Mouse (Mus musculus): ENCODE results near the gene Krt7. TPM values are rescaled to one million over a fixed set of nuclear protein-coding genes. Genes with fewer than 3 reads are reported as not detected.

Gene Krt7
- polyA plus RNA-seq, 1 experiment from 2014 or later, result 10.6 TPM

DNA sequence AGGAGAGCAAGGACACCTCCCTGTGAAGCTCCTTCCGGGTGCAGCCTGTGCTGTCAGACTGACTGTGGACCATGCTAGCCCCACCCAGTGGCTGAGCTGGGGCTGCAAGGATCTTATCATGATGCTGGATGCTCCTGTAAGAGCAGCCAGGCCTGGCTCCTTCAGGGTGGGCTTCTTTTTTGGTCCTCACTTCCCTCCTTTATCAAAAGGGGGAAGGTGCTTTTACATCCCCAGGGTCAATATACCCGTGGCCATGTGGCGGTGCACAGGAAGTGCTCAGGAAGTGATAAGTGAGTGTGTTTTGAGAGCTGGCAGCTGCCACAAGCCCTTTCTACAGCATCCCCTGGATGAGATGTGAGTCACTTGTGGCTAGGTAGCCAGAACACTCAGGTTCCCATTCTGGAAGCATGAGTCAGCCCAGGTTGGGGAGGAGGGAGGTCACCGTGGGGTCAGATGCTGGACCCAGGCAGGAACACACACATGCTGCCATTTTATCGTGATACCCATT lies 22.8 kb upstream of the Krt7 start:
- ATAC-seq (ENCODE audit: insufficient read depth, low FRiP score, low TSS enrichment), result no peak

DNA sequence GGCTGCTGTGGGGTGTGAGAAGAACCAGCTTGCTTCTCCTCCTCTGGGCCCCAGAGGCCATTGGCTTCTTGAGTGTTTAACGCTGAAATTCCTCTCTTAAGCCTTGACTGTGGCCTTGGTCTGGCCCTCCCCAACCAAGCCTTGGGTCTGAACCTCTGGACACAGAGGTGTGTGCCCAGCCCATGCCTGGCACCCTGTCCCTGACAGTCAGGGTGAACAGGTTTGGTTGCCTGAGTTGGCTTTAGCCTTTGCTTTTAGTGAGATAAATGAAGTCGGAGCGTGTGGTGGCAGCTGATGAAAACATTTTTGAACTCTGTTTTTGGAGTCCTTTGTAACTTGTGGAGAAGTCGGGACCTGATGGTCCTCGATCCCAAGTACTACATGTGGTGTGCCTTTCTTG lies 20.6 kb upstream of the Krt7 start:
- no peak for ATAC-seq (ENCODE audit: insufficient read depth, low FRiP score, low TSS enrichment)
- H3K27me3 ChIP-seq (ENCODE audit: control insufficient read depth, insufficient read depth, low read length), result no peaks in the 10 kb centered on the region
- H3K9ac ChIP-seq (ENCODE audit: low read length), result no peak overlapping the region
- H3K4me1 ChIP-seq (ENCODE audit: control insufficient read depth, insufficient read depth, low read length), result no peaks in the 10 kb centered on the region
- no peak overlapping the region for H3K4me2 ChIP-seq (ENCODE audit: low read depth)
- H3K4me3 ChIP-seq (ENCODE audit: low read depth, low read length), result no peak overlapping the region
- H3K9me3 ChIP-seq (ENCODE audit: control insufficient read depth, low read length), result no peaks in the 10 kb centered on the region
- H3K27ac ChIP-seq (ENCODE audit: low read depth, low read length), result no peak overlapping the region
- no peak for DNase-seq (ENCODE audit: low spot score)
- no peaks in the 10 kb centered on the region for H3K36me3 ChIP-seq (ENCODE audit: control insufficient read depth, insufficient read depth, low read length)
- WGBS, result 88% methylated on average over 5 of the region's 5 CpGs

More for the DNA sequence above, 22.8 kb upstream of the Krt7 start:
- no peaks in the 10 kb centered on the region for H3K36me3 ChIP-seq (ENCODE audit: control insufficient read depth, insufficient read depth, low read length)
- no peaks in the 10 kb centered on the region for H3K9me3 ChIP-seq (ENCODE audit: control insufficient read depth, low read length)
- WGBS, result 57% methylated on average over 5 of the region's 5 CpGs
- no peaks in the 10 kb centered on the region for H3K4me1 ChIP-seq (ENCODE audit: control insufficient read depth, insufficient read depth, low read length)
- no peaks in the 10 kb centered on the region for H3K27me3 ChIP-seq (ENCODE audit: control insufficient read depth, insufficient read depth, low read length)
- H3K4me3 ChIP-seq (ENCODE audit: low read depth, low read length), result no peak overlapping the region
- no peak for DNase-seq (ENCODE audit: low spot score)
- H3K4me2 ChIP-seq (ENCODE audit: low read depth), result no peak overlapping the region
- H3K9ac ChIP-seq (ENCODE audit: low read length), result no peak overlapping the region
- no peak overlapping the region for H3K27ac ChIP-seq (ENCODE audit: low read depth, low read length)

- H3K9ac ChIP-seq (ENCODE audit: low read length), result no peak overlapping the region
- no peaks in the 10 kb centered on the region for H3K9me3 ChIP-seq (ENCODE audit: control insufficient read depth, low read length)
- H3K27ac ChIP-seq (ENCODE audit: low read depth, low read length), result no peak overlapping the region
- no peak for DNase-seq (ENCODE audit: low spot score)
- no peak overlapping the region for H3K4me2 ChIP-seq (ENCODE audit: low read depth)
- no peak overlapping the region for H3K4me3 ChIP-seq (ENCODE audit: low read depth, low read length)
- H3K36me3 ChIP-seq (ENCODE audit: control insufficient read depth, insufficient read depth, low read length), result no peaks in the 10 kb centered on the region
- no peaks in the 10 kb centered on the region for H3K4me1 ChIP-seq (ENCODE audit: control insufficient read depth, insufficient read depth, low read length)
- no peaks in the 10 kb centered on the region for H3K27me3 ChIP-seq (ENCODE audit: control insufficient read depth, insufficient read depth, low read length)
- ATAC-seq (ENCODE audit: insufficient read depth, low FRiP score, low TSS enrichment), result no peak
- WGBS, result 82% methylated on average over 5 of the region's 5 CpGs
These were observed 18.6 kb upstream of the Krt7 start for GRCm38 (mm10) chr15:101392251-101392650.

DNA sequence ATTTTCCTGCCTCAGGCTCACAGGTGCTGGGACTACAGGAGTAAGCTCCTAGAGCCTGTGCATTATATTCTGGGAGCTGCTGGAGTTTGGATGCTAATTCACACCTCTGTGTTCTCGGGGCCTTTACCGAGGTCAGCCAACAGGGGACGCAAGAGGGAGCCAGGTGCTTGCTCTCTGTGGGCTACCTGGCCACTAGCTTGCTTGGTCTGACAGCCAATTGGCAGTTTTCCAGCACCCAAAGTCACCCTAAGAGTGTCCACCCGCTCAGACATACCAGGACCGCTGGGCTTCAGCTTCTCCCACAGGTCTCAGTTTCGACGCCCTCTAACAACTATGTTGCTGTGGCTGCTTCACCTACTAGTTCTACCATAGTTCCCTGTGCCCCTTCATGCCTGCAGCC lies 15.9 kb upstream of the Krt7 start:
- no peaks in the 10 kb centered on the region for H3K36me3 ChIP-seq (ENCODE audit: control insufficient read depth, insufficient read depth, low read length)
- H3K4me1 ChIP-seq (ENCODE audit: control insufficient read depth, insufficient read depth, low read length), result no peaks in the 10 kb centered on the region
- no peaks in the 10 kb centered on the region for H3K9me3 ChIP-seq (ENCODE audit: control insufficient read depth, low read length)
- no peak for ATAC-seq (ENCODE audit: insufficient read depth, low FRiP score, low TSS enrichment)
- no peak overlapping the region for H3K4me3 ChIP-seq (ENCODE audit: low read depth, low read length)
- DNase-seq (ENCODE audit: low spot score), result no peak
- no peak overlapping the region for H3K9ac ChIP-seq (ENCODE audit: low read length)
- H3K4me2 ChIP-seq (ENCODE audit: low read depth), result no peak overlapping the region
- H3K27me3 ChIP-seq (ENCODE audit: control insufficient read depth, insufficient read depth, low read length), result no peaks in the 10 kb centered on the region
- H3K27ac ChIP-seq (ENCODE audit: low read depth, low read length), result no peak overlapping the region
- 65% methylated on average over 7 of the region's 7 CpGs for WGBS

DNA sequence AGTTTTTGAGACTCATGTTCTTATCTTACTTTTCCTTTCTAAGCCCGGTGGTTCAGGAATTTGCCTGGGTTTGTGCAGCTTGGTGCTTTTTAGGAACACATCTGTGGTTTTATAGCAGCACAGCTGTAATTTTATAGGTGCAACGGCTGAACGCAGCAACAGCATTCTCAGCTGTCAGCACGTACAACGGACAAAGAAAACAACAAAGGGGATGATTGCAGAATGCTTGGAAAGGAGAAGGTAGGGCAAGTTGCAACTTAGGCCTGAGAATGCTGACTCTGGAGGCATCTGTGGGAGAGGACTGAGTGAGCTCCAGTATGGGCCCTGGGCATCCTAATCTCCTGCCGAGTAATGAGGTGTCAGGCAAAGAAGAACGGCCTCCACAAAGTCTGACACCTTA lies 14.4 kb upstream of the Krt7 start:
- Histone ChIP-seq H3K4me2 (ENCODE audit: low read depth) (no peak overlapping the region), H3K9ac (ENCODE audit: low read length) (no peak overlapping the region), H3K4me3 (ENCODE audit: low read depth, low read length) (no peak overlapping the region), H3K9me3 (ENCODE audit: control insufficient read depth, low read length) (no peaks in the 10 kb centered on the region), H3K36me3 (ENCODE audit: control insufficient read depth, insufficient read depth, low read length) (no peaks in the 10 kb centered on the region), H3K27ac (ENCODE audit: low read depth, low read length) (no peak overlapping the region), H3K27me3 (ENCODE audit: control insufficient read depth, insufficient read depth, low read length) (no peaks in the 10 kb centered on the region), H3K4me1 (ENCODE audit: control insufficient read depth, insufficient read depth, low read length) (no peaks in the 10 kb centered on the region)
- WGBS, result 42% methylated on average over 7 of the region's 7 CpGs
- no peak for DNase-seq (ENCODE audit: low spot score)
- ATAC-seq (ENCODE audit: insufficient read depth, low FRiP score, low TSS enrichment), result no peak

DNA sequence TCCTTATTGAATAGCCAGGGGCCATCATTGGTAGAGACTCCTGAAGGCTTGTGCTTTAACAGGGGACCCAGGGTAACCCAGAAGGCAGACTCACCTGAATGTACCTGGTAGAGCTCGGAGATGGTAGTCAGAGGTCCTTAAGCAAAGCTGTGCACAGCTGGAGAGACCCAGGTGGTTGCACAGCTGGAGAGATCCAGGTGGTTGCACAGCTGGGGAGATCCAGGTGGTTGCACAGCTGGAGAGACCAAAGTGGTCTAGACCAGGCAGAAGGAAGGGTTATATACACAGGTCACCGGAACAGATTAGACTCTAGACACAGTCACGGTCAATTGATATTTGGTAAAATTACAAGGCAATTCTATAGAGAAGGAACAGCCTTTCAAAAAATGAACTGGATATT lies 13.9 kb upstream of the Krt7 start:
- Histone ChIP-seq H3K9ac (ENCODE audit: low read length) (no peak overlapping the region), H3K4me2 (ENCODE audit: low read depth) (no peak overlapping the region), H3K4me3 (ENCODE audit: low read depth, low read length) (no peak overlapping the region), H3K4me1 (ENCODE audit: control insufficient read depth, insufficient read depth, low read length) (no peaks in the 10 kb centered on the region), H3K9me3 (ENCODE audit: control insufficient read depth, low read length) (no peaks in the 10 kb centered on the region), H3K27ac (ENCODE audit: low read depth, low read length) (no peak overlapping the region), H3K36me3 (ENCODE audit: control insufficient read depth, insufficient read depth, low read length) (no peaks in the 10 kb centered on the region), H3K27me3 (ENCODE audit: control insufficient read depth, insufficient read depth, low read length) (no peaks in the 10 kb centered on the region)
- ATAC-seq (ENCODE audit: insufficient read depth, low FRiP score, low TSS enrichment), result no peak
- WGBS, result 73% methylated on average over 3 of the region's 3 CpGs
- no peak for DNase-seq (ENCODE audit: low spot score)

- no peaks in the 10 kb centered on the region for H3K4me1 ChIP-seq (ENCODE audit: control insufficient read depth, insufficient read depth, low read length)
- H3K4me3 ChIP-seq (ENCODE audit: low read depth, low read length), result no peak overlapping the region
- H3K9ac ChIP-seq (ENCODE audit: low read length), result no peak overlapping the region
- H3K27me3 ChIP-seq (ENCODE audit: control insufficient read depth, insufficient read depth, low read length), result no peaks in the 10 kb centered on the region
- no peak overlapping the region for H3K4me2 ChIP-seq (ENCODE audit: low read depth)
- 95% methylated on average over 2 of the region's 2 CpGs for WGBS
- H3K27ac ChIP-seq (ENCODE audit: low read depth, low read length), result no peak overlapping the region
- no peaks in the 10 kb centered on the region for H3K36me3 ChIP-seq (ENCODE audit: control insufficient read depth, insufficient read depth, low read length)
- no peak for DNase-seq (ENCODE audit: low spot score)
- no peaks in the 10 kb centered on the region for H3K9me3 ChIP-seq (ENCODE audit: control insufficient read depth, low read length)
- no peak for ATAC-seq (ENCODE audit: insufficient read depth, low FRiP score, low TSS enrichment)
These were observed 13.2 kb upstream of the Krt7 start for GRCm38 (mm10) chr15:101397683-101398082.

GRCm38 (mm10) chr15:101398269-101398668 lies 12.6 kb upstream of the Krt7 start:
- ATAC-seq (ENCODE audit: insufficient read depth, low FRiP score, low TSS enrichment) (no peak), DNase-seq (ENCODE audit: low spot score) (no peak)
- Histone ChIP-seq H3K9me3 (ENCODE audit: control insufficient read depth, low read length) (no peaks in the 10 kb centered on the region), H3K27ac (ENCODE audit: low read depth, low read length) (no peak overlapping the region), H3K4me2 (ENCODE audit: low read depth) (no peak overlapping the region), H3K27me3 (ENCODE audit: control insufficient read depth, insufficient read depth, low read length) (no peaks in the 10 kb centered on the region), H3K9ac (ENCODE audit: low read length) (no peak overlapping the region), H3K4me3 (ENCODE audit: low read depth, low read length) (no peak overlapping the region), H3K4me1 (ENCODE audit: control insufficient read depth, insufficient read depth, low read length) (no peaks in the 10 kb centered on the region), H3K36me3 (ENCODE audit: control insufficient read depth, insufficient read depth, low read length) (no peaks in the 10 kb centered on the region)
- WGBS, result 78% methylated on average over 8 of the region's 8 CpGs

GRCm38 (mm10) chr15:101412188-101412587 lies 1.3 kb downstream of the Krt7 start:
- no peak for ATAC-seq (ENCODE audit: insufficient read depth, low FRiP score, low TSS enrichment)
- Histone ChIP-seq H3K9ac (ENCODE audit: low read length) (no peak overlapping the region), H3K4me2 (ENCODE audit: low read depth) (no peak overlapping the region), H3K9me3 (ENCODE audit: control insufficient read depth, low read length) (no peaks in the 10 kb centered on the region), H3K27me3 (ENCODE audit: control insufficient read depth, insufficient read depth, low read length) (peaks cover 18% of the 10 kb centered on the region), H3K27ac (ENCODE audit: low read depth, low read length) (no peak overlapping the region), H3K36me3 (ENCODE audit: control insufficient read depth, insufficient read depth, low read length) (no peaks in the 10 kb centered on the region), H3K4me1 (ENCODE audit: control insufficient read depth, insufficient read depth, low read length) (no peaks in the 10 kb centered on the region), H3K4me3 (ENCODE audit: low read depth, low read length) (no peak overlapping the region; the same call in 1 of the 2 replicates)
- WGBS, result 26% methylated on average over 31 of the region's 31 CpGs
- DNase-seq (ENCODE audit: low spot score), result peak; percentile 20

All from neural tube, embryonic 11.5 days (tissue).